Mouse (Mus musculus) hematopoietic stem cell, adult 5-6 weeks (primary cell): ENCODE results near the gene Otulin. TPM values are rescaled to one million over a fixed set of nuclear protein-coding genes. Genes with fewer than 3 reads are reported as not detected.
A peak's percentile ranks its signal among the peaks of the same experiment; 100 is the strongest.

ENCODE experiments used
- ATAC-seq, 2 experiments: fragments of 125-278 bp in 1 of 2; replicated peaks in 1 of 2; 2 replicates each; pipeline ENCODE4 v1.8.0; 2016 to 2017; ENCODE audit warnings: inconsistent platforms in 2 of 2, mild to moderate bottlenecking in 2 of 2, moderate number of reproducible peaks in 2 of 2, low read depth in 1 of 2, moderate TSS enrichment in 1 of 2; ENCODE audit not compliant: low FRiP score in 2 of 2, poor library complexity in 2 of 2, severe bottlenecking in 2 of 2, insufficient read depth in 1 of 2, low TSS enrichment in 1 of 2
- total RNA-seq: library from RNA; stranded (forward); fragments of 172-1452, 232-1000 nt; gene quantifications from 2 replicates; pipeline ENCODE4 v1.2.3, GENCODE M21; 2017

Gene Otulin
- total RNA-seq, 1 experiment from 2014 or later, result 35.3 TPM

GRCm38 (mm10) chr15:27506127-27506886 is 124.2 kb downstream of the Otulin start:
- no peak for ATAC-seq

GRCm38 (mm10) chr15:27503801-27504730 is 126.4 kb downstream of the Otulin start:
- ATAC-seq, result peak; percentile 58 to 72

- ATAC-seq, result peak; percentile 18 to 32; a peak in 3 of 4 replicates
Measured at GRCm38 (mm10) chr15:27503221-27503620, 127.3 kb downstream of the Otulin start.

- no peak for ATAC-seq
Measured at GRCm38 (mm10) chr15:27502338-27502737, 128.2 kb downstream of the Otulin start.

- ATAC-seq, result no peak
Measured at GRCm38 (mm10) chr15:27500390-27500789, 130.1 kb downstream of the Otulin start.

GRCm38 (mm10) chr15:27498078-27498477 is 132.4 kb downstream of the Otulin start:
- ATAC-seq, result no peak

GRCm38 (mm10) chr15:27497300-27497997 is 133.0 kb downstream of the Otulin start:
- ATAC-seq, result no peak

- peak; percentile 17 to 40; a peak in 3 of 4 replicates for ATAC-seq
Measured at GRCm38 (mm10) chr15:27496596-27497299, 133.7 kb downstream of the Otulin start.

- no peak for ATAC-seq
Measured at GRCm38 (mm10) chr15:27495981-27496401, 134.5 kb downstream of the Otulin start.

- no peak for ATAC-seq
Measured at GRCm38 (mm10) chr15:27493516-27493915, 137.0 kb downstream of the Otulin start.

GRCm38 (mm10) chr15:27492734-27493133 is 137.8 kb downstream of the Otulin start:
- ATAC-seq, result no peak

Other genes with a start within 250 kb of the Otulin start
- gene Ank, start 164.0 kb downstream of the Otulin start, total RNA-seq, result 15.0 and 16.9 TPM in 2 replicates
- 22.3 and 38.6 TPM in 2 replicates for gene Otulinl, start 50.9 kb upstream of the Otulin start, total RNA-seq